Mouse (Mus musculus): ENCODE data around the gene Tpd52l1. TPM values are rescaled to one million over a fixed set of nuclear protein-coding genes. Genes with fewer than 3 reads are reported as not detected.
"Not testable (repeated sequence)": the region's sequence is repeated elsewhere in the genome, so short reads cannot be mapped to it uniquely, and the experiment has no call there.

Gene Tpd52l1
- polyA plus RNA-seq, 1 experiment from 2014 or later: 50.7 TPM

DNA sequence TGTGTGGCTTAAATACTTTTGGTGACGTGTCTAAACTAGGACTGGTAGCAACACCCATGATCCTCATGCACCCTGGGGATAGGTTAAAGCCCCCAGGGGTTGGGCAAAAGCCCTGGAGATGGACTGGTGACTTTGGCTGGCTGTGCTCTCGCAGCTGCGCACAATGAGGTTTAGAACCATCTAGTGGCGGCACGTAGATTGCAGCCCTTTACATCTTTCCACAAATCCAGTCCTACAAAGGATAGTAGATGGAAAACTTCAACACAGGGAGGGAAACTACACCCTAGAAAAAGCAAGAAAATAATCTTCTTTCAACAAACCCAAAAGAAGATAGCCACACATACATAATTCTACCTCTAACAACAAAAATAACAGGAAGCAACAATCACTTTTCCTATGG, 75.6 kb downstream of the Tpd52l1 start:
- not testable (repeated sequence) for H3K9ac ChIP-seq (replicated peaks; ENCODE audit: low read length); H3K4me1 ChIP-seq (ENCODE audit: control insufficient read depth, insufficient read depth, low read length); H3K27ac ChIP-seq (replicated peaks; ENCODE audit: low read depth, low read length); H3K36me3 ChIP-seq (replicated peaks; ENCODE audit: control insufficient read depth, insufficient read depth, low read depth, low read length); ATAC-seq (replicated peaks; ENCODE audit: insufficient number of reproducible peaks, low FRiP score, low TSS enrichment, low read depth); H3K4me2 ChIP-seq (ENCODE audit: low read depth, low read length); H3K27me3 ChIP-seq (ENCODE audit: control insufficient read depth, insufficient read depth, low read length); H3K4me3 ChIP-seq (ENCODE audit: low read depth, low read length); H3K9me3 ChIP-seq (replicated peaks; ENCODE audit: control insufficient read depth, low read length)
- 10% methylated on average over 4 of the region's 5 CpGs for WGBS
- peak; percentile 32 for DNase-seq (ENCODE audit: low spot score)

DNA sequence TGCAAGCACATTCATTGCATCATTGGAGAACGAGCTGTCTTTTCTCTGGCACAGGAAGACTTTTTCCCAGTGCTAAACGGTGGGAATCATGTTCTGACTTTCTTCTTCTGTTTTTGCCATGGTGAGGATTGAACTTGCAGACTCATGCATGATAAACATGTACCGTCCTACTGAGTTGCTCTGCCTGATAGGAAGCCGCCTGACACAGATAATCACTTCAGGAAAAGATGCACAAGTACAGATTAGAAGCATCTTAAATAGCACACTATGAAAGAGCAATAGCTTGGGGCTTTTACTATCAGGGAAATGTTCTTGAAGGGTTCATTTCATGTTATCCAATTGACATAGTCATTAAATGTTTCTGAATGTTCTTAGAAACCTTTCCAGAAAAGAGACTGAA, 86.0 kb downstream of the Tpd52l1 start:
- no peak overlapping the region for H3K27ac ChIP-seq (replicated peaks; ENCODE audit: low read depth, low read length)
- no peak overlapping the region for H3K4me3 ChIP-seq (ENCODE audit: low read depth, low read length)
- no peak overlapping the region for H3K9ac ChIP-seq (replicated peaks; ENCODE audit: low read length)
- no peaks in the 10 kb centered on the region for H3K4me1 ChIP-seq (ENCODE audit: control insufficient read depth, insufficient read depth, low read length)
- no peak for ATAC-seq (replicated peaks; ENCODE audit: insufficient number of reproducible peaks, low FRiP score, low TSS enrichment, low read depth)
- H3K27me3 ChIP-seq (ENCODE audit: control insufficient read depth, insufficient read depth, low read length): no peaks in the 10 kb centered on the region
- no peaks in the 10 kb centered on the region for H3K9me3 ChIP-seq (replicated peaks; ENCODE audit: control insufficient read depth, low read length)
- H3K4me2 ChIP-seq (ENCODE audit: low read depth, low read length): no peak overlapping the region
- DNase-seq (ENCODE audit: low spot score): no peak
- no peaks in the 10 kb centered on the region for H3K36me3 ChIP-seq (replicated peaks; ENCODE audit: control insufficient read depth, insufficient read depth, low read depth, low read length)
- WGBS: 84% methylated on average over 4 of the region's 4 CpGs

DNA sequence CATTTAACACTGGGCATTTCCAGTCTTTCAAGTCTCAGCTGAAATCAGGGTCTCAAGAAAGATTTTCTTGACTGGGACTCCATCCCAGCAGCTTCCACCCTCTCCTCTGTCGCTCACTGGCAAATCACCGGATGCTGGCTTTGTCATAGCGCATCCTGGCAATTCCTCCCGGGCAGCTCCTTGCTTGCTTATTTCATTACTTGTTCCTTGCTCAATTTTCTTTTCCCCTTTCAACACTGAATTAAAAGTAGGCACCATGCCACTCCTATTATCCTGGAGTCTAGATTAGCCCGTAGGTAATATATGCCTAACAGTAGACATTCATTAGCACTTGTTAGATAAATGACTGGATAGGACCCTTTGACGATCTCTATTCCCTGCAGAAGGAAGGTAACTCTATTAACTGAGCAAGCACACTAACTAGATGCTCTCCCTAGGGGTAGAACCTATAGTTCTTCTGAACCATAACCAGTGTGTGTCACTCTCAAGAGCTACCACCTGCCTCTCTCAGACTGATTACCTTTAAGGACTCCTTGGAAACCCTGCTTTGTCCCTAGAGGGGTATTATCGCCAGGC, 90.8 kb downstream of the Tpd52l1 start:
- Histone ChIP-seq H3K27me3 (ENCODE audit: control insufficient read depth, insufficient read depth, low read length) (no peaks in the 10 kb centered on the region), H3K36me3 (replicated peaks; ENCODE audit: control insufficient read depth, insufficient read depth, low read depth, low read length) (no peaks in the 10 kb centered on the region), H3K4me3 (ENCODE audit: low read depth, low read length) (no peak overlapping the region), H3K9ac (replicated peaks; ENCODE audit: low read length) (no peak overlapping the region), H3K4me2 (ENCODE audit: low read depth, low read length) (no peak overlapping the region), H3K27ac (replicated peaks; ENCODE audit: low read depth, low read length) (no peak overlapping the region), H3K9me3 (replicated peaks; ENCODE audit: control insufficient read depth, low read length) (no peaks in the 10 kb centered on the region), H3K4me1 (ENCODE audit: control insufficient read depth, insufficient read depth, low read length) (no peaks in the 10 kb centered on the region)
- WGBS: 82% methylated on average over 7 of the region's 7 CpGs
- no peak for ATAC-seq (replicated peaks; ENCODE audit: insufficient number of reproducible peaks, low FRiP score, low TSS enrichment, low read depth)
- no peak for DNase-seq (ENCODE audit: low spot score)

DNA sequence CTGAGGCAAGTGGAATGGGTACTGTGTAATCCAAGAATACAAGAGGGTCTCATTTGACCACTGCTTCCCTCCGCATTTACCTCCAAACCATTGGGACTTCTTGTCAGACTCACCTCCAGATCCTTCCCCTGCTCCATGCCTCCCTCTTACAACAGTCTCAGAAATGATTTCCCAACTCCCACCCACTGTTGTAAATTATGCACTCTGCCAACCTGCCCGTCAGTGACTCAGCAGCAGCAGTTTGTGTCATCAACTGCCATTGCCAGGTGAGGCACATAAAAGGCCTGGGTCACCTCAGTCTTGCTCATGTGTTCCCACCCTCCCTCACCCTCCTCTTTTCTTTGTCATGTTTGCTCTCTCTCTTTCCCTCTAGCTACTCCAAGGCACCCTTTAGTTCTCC, 91.6 kb downstream of the Tpd52l1 start:
- H3K9me3 ChIP-seq (replicated peaks; ENCODE audit: control insufficient read depth, low read length): no peaks in the 10 kb centered on the region
- H3K9ac ChIP-seq (replicated peaks; ENCODE audit: low read length): no peak overlapping the region
- H3K4me1 ChIP-seq (ENCODE audit: control insufficient read depth, insufficient read depth, low read length): no peaks in the 10 kb centered on the region
- ATAC-seq (replicated peaks; ENCODE audit: insufficient number of reproducible peaks, low FRiP score, low TSS enrichment, low read depth) (no peak), DNase-seq (ENCODE audit: low spot score) (no peak)
- 82% methylated on average over 2 of the region's 2 CpGs for WGBS
- H3K27me3 ChIP-seq (ENCODE audit: control insufficient read depth, insufficient read depth, low read length): no peaks in the 10 kb centered on the region
- no peak overlapping the region for H3K4me2 ChIP-seq (ENCODE audit: low read depth, low read length)
- H3K27ac ChIP-seq (replicated peaks; ENCODE audit: low read depth, low read length): no peak overlapping the region
- no peaks in the 10 kb centered on the region for H3K36me3 ChIP-seq (replicated peaks; ENCODE audit: control insufficient read depth, insufficient read depth, low read depth, low read length)
- no peak overlapping the region for H3K4me3 ChIP-seq (ENCODE audit: low read depth, low read length)

DNA sequence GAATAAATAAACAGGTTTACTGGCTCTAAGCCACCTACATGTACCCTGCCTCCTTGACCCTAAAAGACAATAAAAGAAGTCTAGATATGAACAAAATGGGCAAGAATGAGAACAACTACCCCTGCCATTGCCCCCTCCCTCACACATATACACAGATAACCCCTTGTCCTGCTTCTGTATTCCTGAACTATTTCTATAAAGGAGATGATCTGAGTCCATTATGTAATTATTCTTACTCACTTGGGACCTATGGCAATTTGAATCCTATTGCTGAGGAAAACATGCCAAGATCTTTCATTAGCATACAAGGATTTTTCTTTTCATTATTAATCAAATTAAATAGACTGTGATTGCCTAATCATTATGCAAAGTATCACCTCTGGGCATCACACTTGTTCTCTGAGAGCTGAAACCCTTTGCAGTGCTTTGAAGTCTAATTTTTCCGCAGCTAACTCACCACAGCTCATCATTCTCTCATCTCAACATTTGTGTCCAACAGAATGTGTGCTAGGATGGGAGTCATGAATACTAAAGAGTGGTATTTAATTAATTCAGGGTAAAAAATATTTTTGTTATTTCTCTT, 92.8 kb downstream of the Tpd52l1 start:
- Histone ChIP-seq H3K9me3 (replicated peaks; ENCODE audit: control insufficient read depth, low read length) (no peaks in the 10 kb centered on the region), H3K4me3 (ENCODE audit: low read depth, low read length) (no peak overlapping the region), H3K4me1 (ENCODE audit: control insufficient read depth, insufficient read depth, low read length) (no peaks in the 10 kb centered on the region), H3K27ac (replicated peaks; ENCODE audit: low read depth, low read length) (no peak overlapping the region), H3K27me3 (ENCODE audit: control insufficient read depth, insufficient read depth, low read length) (no peaks in the 10 kb centered on the region), H3K9ac (replicated peaks; ENCODE audit: low read length) (no peak overlapping the region), H3K36me3 (replicated peaks; ENCODE audit: control insufficient read depth, insufficient read depth, low read depth, low read length) (no peaks in the 10 kb centered on the region), H3K4me2 (ENCODE audit: low read depth, low read length) (no peak overlapping the region)
- no peak for ATAC-seq (replicated peaks; ENCODE audit: insufficient number of reproducible peaks, low FRiP score, low TSS enrichment, low read depth)
- DNase-seq (ENCODE audit: low spot score): no peak
- 90% methylated on average over 1 of the region's 1 CpGs for WGBS

DNA sequence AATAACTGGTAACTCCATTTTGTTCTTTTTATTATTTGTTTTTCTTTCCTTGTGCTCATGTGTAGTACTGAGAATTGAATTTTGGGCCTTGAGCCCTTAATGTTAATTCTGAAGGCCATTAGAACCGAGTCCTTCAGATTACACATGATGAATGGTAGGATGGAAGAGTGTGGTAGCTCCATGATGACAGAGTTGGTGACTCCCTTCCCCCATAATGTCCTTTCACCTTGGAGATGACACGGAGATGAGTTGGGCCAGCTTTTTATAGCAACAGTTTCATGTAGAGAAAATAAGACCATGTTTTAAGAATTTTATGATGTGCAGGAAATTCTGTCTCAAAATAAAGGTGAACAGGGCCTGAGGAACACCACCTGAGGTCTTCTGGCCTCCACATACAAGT, 94.7 kb downstream of the Tpd52l1 start:
- H3K9me3 ChIP-seq (replicated peaks; ENCODE audit: control insufficient read depth, low read length): no peaks in the 10 kb centered on the region
- H3K27me3 ChIP-seq (ENCODE audit: control insufficient read depth, insufficient read depth, low read length): no peaks in the 10 kb centered on the region
- H3K4me1 ChIP-seq (ENCODE audit: control insufficient read depth, insufficient read depth, low read length): no peaks in the 10 kb centered on the region
- ATAC-seq (replicated peaks; ENCODE audit: insufficient number of reproducible peaks, low FRiP score, low TSS enrichment, low read depth): no peak
- H3K4me2 ChIP-seq (ENCODE audit: low read depth, low read length): no peak overlapping the region
- no peaks in the 10 kb centered on the region for H3K36me3 ChIP-seq (replicated peaks; ENCODE audit: control insufficient read depth, insufficient read depth, low read depth, low read length)
- no peak overlapping the region for H3K27ac ChIP-seq (replicated peaks; ENCODE audit: low read depth, low read length)
- H3K4me3 ChIP-seq (ENCODE audit: low read depth, low read length): no peak overlapping the region
- 87% methylated on average over 2 of the region's 2 CpGs for WGBS
- no peak for DNase-seq (ENCODE audit: low spot score)
- H3K9ac ChIP-seq (replicated peaks; ENCODE audit: low read length): no peak overlapping the region

DNA sequence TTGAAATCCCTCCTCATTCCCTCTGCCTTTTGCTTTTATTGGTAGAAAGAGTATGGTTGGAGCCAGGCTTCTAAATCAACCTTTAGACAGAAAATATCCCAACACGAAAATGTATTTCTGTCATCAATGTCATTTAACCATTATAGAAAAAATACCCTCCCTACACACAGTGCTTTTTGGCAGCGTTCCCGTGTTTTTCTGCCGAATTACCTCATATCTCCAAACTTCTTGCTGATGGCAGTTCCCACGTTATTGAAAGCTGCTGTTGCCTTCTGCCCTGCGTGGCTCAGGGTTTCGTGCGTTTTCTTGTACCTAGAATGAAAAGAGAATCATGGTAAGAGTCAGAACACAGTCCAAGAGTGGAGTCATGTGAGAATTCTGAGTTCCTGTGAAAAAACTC, 99.4 kb downstream of the Tpd52l1 start:
- Histone ChIP-seq H3K4me3 (ENCODE audit: low read depth, low read length) (no peak overlapping the region), H3K9me3 (replicated peaks; ENCODE audit: control insufficient read depth, low read length) (no peaks in the 10 kb centered on the region), H3K27ac (replicated peaks; ENCODE audit: low read depth, low read length) (no peak overlapping the region), H3K9ac (replicated peaks; ENCODE audit: low read length) (no peak overlapping the region), H3K36me3 (replicated peaks; ENCODE audit: control insufficient read depth, insufficient read depth, low read depth, low read length) (no peaks in the 10 kb centered on the region), H3K27me3 (ENCODE audit: control insufficient read depth, insufficient read depth, low read length) (no peaks in the 10 kb centered on the region), H3K4me2 (ENCODE audit: low read depth, low read length) (no peak overlapping the region), H3K4me1 (ENCODE audit: control insufficient read depth, insufficient read depth, low read length) (no peaks in the 10 kb centered on the region)
- ATAC-seq (replicated peaks; ENCODE audit: insufficient number of reproducible peaks, low FRiP score, low TSS enrichment, low read depth) (no peak), DNase-seq (ENCODE audit: low spot score) (no peak)
- 86% methylated on average over 8 of the region's 8 CpGs for WGBS

DNA sequence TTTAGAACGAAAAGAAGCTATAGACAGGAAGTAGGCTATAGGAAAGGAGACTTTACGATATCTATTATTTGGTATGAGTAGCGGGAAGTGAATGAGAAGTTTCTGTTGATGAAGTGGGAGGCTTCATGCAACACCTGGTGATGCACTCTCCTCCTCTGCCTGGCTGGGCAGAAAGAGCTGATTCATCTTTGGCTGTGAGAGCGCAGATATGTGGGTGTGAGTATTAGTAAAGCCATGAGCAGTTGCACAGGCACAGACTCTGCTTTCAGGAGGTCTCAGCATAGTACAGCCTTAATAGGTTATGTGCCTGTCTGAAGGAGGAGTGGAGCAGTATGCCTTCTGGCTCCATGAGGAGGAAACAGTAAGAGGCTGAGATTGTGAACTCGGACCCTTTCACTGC, 109.3 kb downstream of the Tpd52l1 start:
- no peaks in the 10 kb centered on the region for H3K4me1 ChIP-seq (ENCODE audit: control insufficient read depth, insufficient read depth, low read length)
- no peaks in the 10 kb centered on the region for H3K27me3 ChIP-seq (ENCODE audit: control insufficient read depth, insufficient read depth, low read length)
- H3K9me3 ChIP-seq (replicated peaks; ENCODE audit: control insufficient read depth, low read length): no peaks in the 10 kb centered on the region
- H3K4me3 ChIP-seq (ENCODE audit: low read depth, low read length): no peak overlapping the region
- 88% methylated on average over 5 of the region's 5 CpGs for WGBS
- H3K36me3 ChIP-seq (replicated peaks; ENCODE audit: control insufficient read depth, insufficient read depth, low read depth, low read length): no peaks in the 10 kb centered on the region
- H3K4me2 ChIP-seq (ENCODE audit: low read depth, low read length): no peak overlapping the region
- DNase-seq (ENCODE audit: low spot score) (no peak), ATAC-seq (replicated peaks; ENCODE audit: insufficient number of reproducible peaks, low FRiP score, low TSS enrichment, low read depth) (no peak)
- no peak overlapping the region for H3K9ac ChIP-seq (replicated peaks; ENCODE audit: low read length)
- H3K27ac ChIP-seq (replicated peaks; ENCODE audit: low read depth, low read length): no peak overlapping the region
